Mouse (Mus musculus): ENCODE measurements around the gene Olfr467. TPM values are rescaled to one million over a fixed set of nuclear protein-coding genes. Genes with fewer than 3 reads are reported as not detected.

Olfr467 gene
- polyA plus RNA-seq, 1 experiment from 2014 or later: not detected

Other genes starting within 250 kb of the Olfr467 start
- 4.1 and 4.3 TPM in 2 replicates for gene Olfml1, start 244.8 kb upstream of the Olfr467 start, polyA plus RNA-seq (2015; fragmentation: Nextera tagmentation; extraction: Ambion mirVana)
- gene Ppfibp2, start 217.1 kb upstream of the Olfr467 start, polyA plus RNA-seq (2015; fragmentation: Nextera tagmentation; extraction: Ambion mirVana): 2.1 and 2.4 TPM in 2 replicates
- gene 5330417H12Rik, start 187.1 kb upstream of the Olfr467 start, polyA plus RNA-seq (2015; fragmentation: Nextera tagmentation; extraction: Ambion mirVana): not detected in 2 replicates
- gene Cyb5r2, start 54.2 kb upstream of the Olfr467 start, polyA plus RNA-seq (2015; fragmentation: Nextera tagmentation; extraction: Ambion mirVana): 0.14 TPM in 1 of 2 replicates, not detected in the other
- gene Ovch2, start 11.1 kb upstream of the Olfr467 start, polyA plus RNA-seq (2015; fragmentation: Nextera tagmentation; extraction: Ambion mirVana): not detected in 2 replicates
- gene Olfr469, start 13.3 kb downstream of the Olfr467 start, polyA plus RNA-seq (2015; fragmentation: Nextera tagmentation; extraction: Ambion mirVana): not detected in 2 replicates
- gene Olfr470, start 35.2 kb downstream of the Olfr467 start, polyA plus RNA-seq (2015; fragmentation: Nextera tagmentation; extraction: Ambion mirVana): not detected in 2 replicates
- not detected in 2 replicates for gene Olfr472, start 85.6 kb downstream of the Olfr467 start, polyA plus RNA-seq (2015; fragmentation: Nextera tagmentation; extraction: Ambion mirVana)
- not detected in 2 replicates for gene Olfr473, start 118.2 kb downstream of the Olfr467 start, polyA plus RNA-seq (2015; fragmentation: Nextera tagmentation; extraction: Ambion mirVana)
- not detected in 2 replicates for gene Olfr474, start 142.4 kb downstream of the Olfr467 start, polyA plus RNA-seq (2015; fragmentation: Nextera tagmentation; extraction: Ambion mirVana)
- gene Olfr476, start 152.5 kb downstream of the Olfr467 start, polyA plus RNA-seq (2015; fragmentation: Nextera tagmentation; extraction: Ambion mirVana): not detected in 2 replicates
- not detected in 2 replicates for gene Olfr477, start 174.4 kb downstream of the Olfr467 start, polyA plus RNA-seq (2015; fragmentation: Nextera tagmentation; extraction: Ambion mirVana)
- not detected in 2 replicates for gene Olfr478, start 221.7 kb downstream of the Olfr467 start, polyA plus RNA-seq (2015; fragmentation: Nextera tagmentation; extraction: Ambion mirVana)
- gene Olfr479, start 238.4 kb downstream of the Olfr467 start, polyA plus RNA-seq (2015; fragmentation: Nextera tagmentation; extraction: Ambion mirVana): not detected in 2 replicates